Mouse (Mus musculus): ENCODE results near the gene Ccdc102a.

Gene Ccdc102a

GRCm38 (mm10) chr8:94917851-94918495, at the start of gene Ccdc102a:
Ccdc102a (minus strand) TSS chr8:94918098.
- in situ Hi-C loops (cut with MboI; ENCODE audit: low sequenced_read_pairs) = no loop called here

- in situ Hi-C loops (cut with MboI; ENCODE audit: low sequenced_read_pairs) = no loop called here
Measured at GRCm38 (mm10) chr8:94967554-94967953, 49.7 kb upstream of the Ccdc102a start.

GRCm38 (mm10) chr8:94967071-94967470, 49.2 kb upstream of the Ccdc102a start:
- in situ Hi-C loops (cut with MboI; ENCODE audit: low sequenced_read_pairs) = no loop called here

GRCm38 (mm10) chr8:94966578-94966977, 48.7 kb upstream of the Ccdc102a start:
- in situ Hi-C loops (cut with MboI; ENCODE audit: low sequenced_read_pairs) = no loop called here

GRCm38 (mm10) chr8:94964828-94965227, 46.9 kb upstream of the Ccdc102a start:
- in situ Hi-C loops (cut with MboI; ENCODE audit: low sequenced_read_pairs) = no loop called here

DNA sequence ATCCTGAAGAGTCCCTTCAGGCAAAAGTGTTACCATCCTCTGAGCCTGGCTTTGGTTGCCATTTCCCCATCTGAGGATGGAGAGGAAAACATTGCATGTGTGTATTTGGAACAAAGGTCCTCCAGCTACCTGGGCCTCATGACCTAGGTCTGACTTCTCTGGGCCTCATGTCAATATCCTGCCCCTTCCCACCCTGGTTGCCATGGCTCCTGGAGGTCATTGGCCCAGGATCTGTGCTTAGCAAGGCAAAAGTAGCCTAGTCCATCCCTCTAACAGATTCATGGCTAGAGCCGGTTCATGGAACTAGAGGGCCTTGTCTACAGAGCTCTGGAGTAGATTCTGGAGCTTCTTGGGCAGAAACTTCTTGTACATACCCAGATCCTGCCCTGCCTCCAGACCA, 44.3 kb upstream of the Ccdc102a start:
- in situ Hi-C loops (cut with MboI; ENCODE audit: low sequenced_read_pairs) = no loop called here

DNA sequence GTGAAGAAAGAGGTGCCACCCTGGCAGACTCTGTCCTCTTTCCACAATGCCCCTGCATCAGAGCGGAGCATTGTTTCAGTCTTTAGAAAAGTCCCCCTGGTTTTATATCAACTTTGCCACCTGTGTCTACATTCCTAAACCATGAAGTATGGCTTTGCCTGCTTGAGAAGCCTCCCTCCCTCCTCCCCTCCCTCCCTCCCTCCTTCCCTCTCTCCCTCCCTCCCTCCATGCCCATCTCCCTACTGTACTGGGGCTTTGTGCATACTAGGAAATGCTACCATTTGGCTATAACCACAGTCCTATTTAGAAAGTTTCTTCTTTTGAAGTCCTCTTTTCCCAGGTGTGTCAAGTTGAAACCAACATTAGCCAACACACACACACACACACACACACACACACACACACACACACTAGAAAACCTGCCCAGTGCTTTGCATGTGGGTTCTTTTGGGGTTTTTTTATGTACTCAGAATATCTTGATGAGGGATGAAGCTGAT, 38.2 kb upstream of the Ccdc102a start:
- in situ Hi-C loops (cut with MboI; ENCODE audit: low sequenced_read_pairs) = no loop called here

DNA sequence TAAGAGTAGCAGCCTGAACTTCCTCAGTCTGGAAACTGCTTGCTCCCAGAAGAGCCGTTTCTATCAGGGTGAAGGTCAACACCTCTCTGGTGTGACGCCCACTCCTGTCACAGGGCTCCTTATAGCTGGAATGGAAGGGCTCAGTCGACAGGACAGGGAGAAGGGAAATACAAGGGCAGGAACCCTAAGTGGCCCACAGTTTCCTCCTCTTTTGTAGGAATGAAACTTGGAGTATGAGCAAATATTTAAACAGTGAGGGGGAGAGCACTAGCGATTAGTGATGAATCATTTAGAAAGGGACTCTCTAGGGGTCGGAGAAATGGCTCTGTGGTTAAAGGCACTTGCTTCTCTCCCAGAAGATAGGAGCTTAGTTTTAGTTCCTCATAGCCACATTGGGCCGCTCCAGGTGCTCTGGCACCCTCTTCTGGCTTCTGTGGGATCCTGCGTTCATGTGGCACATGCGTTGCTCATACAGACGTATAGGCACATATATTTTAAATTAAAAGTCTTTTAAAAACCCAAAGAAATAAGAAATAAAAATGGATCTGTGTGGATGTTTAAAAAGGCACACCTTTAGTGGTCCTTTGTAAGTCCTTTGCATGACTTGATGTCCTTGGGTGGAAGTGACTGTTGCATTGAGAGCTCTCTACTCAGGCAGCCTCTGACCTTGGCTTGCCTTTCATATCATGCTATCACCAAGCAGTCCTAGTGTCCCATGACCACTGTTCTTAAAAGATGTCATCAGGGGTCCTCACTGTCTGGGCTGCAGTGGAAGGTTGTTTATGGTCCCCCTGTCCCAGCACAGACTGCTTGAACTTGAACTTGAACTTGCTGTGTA, 37.2 kb upstream of the Ccdc102a start:
- in situ Hi-C loops (cut with MboI; ENCODE audit: low sequenced_read_pairs) = loop anchor here (5.0 kb wide), 1 partner anchor 52 kb away; no protein-coding TSS in a partner anchor

DNA sequence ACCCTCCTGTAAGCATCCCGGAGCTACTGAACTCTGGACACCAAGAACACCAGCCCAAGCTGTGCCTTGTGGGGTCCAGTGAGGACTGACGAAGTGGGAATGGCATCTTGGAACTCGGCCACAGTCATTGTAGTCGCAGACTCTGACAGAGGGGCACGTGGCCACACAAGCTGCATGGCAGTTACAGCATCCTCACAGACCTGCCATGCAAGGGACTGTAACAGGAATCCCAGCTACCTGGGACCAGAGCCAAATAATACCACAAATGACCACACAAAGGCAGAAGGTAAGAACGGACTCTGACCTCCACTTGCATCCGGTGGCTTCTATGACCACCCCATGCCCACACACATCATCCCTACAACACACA, 36.5 kb upstream of the Ccdc102a start:
- in situ Hi-C loops (cut with MboI; ENCODE audit: low sequenced_read_pairs) = loop anchor here (5.0 kb wide), 1 partner anchor 53 kb away; no protein-coding TSS in a partner anchor

GRCm38 (mm10) chr8:94953624-94954367, 35.9 kb upstream of the Ccdc102a start:
- in situ Hi-C loops (cut with MboI; ENCODE audit: low sequenced_read_pairs) = loop anchor here (5.0 kb wide), 1 partner anchor 54 kb away; no protein-coding TSS in a partner anchor

DNA sequence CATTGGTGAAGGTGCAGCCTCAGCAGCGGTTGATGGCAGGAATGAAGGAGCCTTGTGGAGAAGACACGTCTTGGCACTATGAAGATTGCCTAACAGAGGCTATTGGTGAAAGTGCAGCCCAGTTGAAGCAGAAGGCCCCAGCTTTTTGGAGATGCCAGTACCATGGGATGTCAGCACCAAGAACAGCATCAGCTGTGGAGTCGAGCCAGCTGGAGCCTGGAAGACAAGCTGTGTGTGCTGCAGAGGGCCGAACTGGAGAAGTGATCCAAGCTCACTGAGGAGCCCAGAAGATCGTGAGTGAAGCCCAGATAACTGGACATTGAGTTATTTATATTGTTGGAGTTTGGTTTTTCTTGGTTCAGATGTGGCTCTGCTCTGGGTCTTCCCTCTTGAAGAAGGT, 34.2 kb upstream of the Ccdc102a start:
- in situ Hi-C loops (cut with MboI; ENCODE audit: low sequenced_read_pairs) = loop anchor here (5.0 kb wide), 1 partner anchor 55 kb away; no protein-coding TSS in a partner anchor

GRCm38 (mm10) chr8:94950458-94950857, 32.6 kb upstream of the Ccdc102a start:
- in situ Hi-C loops (cut with MboI; ENCODE audit: low sequenced_read_pairs) = loop anchor here (5.0 kb wide), 1 partner anchor 57 kb away; no protein-coding TSS in a partner anchor

DNA sequence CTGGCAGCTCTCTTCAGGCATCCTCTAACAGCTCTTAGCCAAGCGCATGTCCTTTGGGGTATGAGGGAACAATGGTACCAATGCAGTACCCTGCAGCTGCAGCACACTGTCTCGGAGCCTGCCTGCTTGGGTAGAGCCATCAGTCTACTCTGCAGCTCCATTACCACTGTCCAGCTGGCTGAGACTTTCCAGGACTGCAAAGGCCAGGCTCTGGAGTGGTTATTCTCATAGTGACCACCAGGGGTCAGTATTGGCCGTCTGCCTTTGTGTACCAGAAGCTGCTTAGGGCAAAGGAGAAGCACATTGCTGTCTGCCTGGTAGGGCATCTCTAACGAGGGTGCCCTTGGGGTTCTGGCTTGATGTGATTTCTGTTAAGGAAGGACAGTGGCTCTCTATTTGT, 32.1 kb upstream of the Ccdc102a start:
- in situ Hi-C loops (cut with MboI; ENCODE audit: low sequenced_read_pairs) = loop anchor here (5.0 kb wide), 1 partner anchor 57 kb away; no protein-coding TSS in a partner anchor

DNA sequence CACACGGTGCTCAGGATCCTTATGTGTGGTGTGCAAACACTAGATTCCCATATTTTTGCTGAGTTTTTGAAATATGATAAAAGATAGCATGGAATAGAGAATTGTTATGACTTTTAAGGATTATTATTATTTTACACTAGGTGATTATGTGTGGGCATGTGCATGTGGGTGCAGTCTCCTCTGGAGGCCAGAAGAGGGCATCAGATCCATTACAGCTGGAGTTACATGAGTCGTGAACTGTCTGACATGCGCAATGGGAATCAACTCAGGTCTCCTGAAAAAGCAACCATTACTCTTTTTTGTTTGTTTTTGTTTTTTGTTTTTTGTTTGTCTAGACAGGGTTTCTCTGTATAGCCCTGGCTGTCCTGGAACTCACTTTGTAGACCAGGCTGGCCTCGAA, 31.1 kb upstream of the Ccdc102a start:
- in situ Hi-C loops (cut with MboI; ENCODE audit: low sequenced_read_pairs) = no loop called here

DNA sequence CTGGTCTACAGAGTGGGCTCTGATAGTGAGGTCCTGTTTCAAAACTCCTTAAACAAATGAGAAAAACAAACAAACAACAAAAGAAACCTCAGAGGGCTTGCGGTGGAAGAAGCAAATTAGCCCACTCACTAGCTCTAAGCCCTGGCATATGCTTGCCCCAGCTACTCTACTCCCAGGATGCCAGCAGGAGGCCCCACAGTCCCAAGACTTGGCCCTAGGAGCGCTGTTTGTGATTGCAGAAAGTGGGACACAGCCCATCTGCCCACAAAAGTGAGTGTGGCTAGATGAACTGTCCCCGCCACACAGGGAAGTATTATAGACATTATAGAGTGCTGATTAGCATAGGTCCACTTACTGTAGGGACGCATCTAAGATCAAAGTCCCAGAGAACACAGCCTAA, 30.5 kb upstream of the Ccdc102a start:
- in situ Hi-C loops (cut with MboI; ENCODE audit: low sequenced_read_pairs) = no loop called here

DNA sequence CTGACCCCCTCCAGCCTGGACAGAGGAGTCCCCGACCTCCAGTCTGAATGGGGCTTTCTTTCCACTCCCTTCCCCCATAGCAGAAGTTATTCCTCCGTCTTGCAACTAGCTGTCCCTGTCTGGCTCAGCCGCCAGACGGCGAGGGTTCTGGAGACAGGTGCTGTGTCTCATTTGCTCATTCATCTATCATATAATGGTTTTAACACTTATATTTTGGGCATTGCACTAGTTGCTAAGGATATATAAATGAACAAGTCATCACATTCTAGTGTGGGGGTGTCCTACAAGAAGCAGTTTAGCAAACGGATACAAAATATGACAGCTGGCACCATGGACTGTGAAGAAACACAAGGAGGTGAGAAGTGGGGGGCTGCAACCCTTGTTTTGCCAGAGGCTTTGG, 27.3 kb upstream of the Ccdc102a start:
- in situ Hi-C loops (cut with MboI; ENCODE audit: low sequenced_read_pairs) = no loop called here

GRCm38 (mm10) chr8:94942566-94942965, 24.7 kb upstream of the Ccdc102a start:
- in situ Hi-C loops (cut with MboI; ENCODE audit: low sequenced_read_pairs) = no loop called here

- in situ Hi-C loops (cut with MboI; ENCODE audit: low sequenced_read_pairs) = no loop called here
Measured at GRCm38 (mm10) chr8:94935172-94935571, 17.3 kb upstream of the Ccdc102a start.

- in situ Hi-C loops (cut with MboI; ENCODE audit: low sequenced_read_pairs) = no loop called here
Measured at GRCm38 (mm10) chr8:94933918-94934317, 16.0 kb upstream of the Ccdc102a start.

DNA sequence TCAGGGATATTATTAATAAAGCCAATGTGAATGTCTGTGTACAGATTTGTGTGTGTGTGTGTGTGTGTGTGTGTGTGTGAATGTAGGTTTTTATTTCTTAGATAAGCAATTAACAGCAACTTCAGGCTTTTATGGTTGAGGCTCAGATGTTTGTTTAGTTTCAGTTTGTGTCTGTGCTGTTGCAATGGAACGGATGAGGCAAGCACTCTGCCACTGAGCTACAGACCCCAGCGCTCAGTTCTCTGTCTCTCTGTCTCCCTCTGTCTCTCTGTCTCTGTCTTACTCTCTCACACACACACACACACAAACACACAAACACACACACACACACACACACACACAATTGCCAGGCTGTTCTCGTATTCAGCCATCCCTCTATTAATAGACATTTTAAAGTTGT, 10.3 kb upstream of the Ccdc102a start:
- in situ Hi-C loops (cut with MboI; ENCODE audit: low sequenced_read_pairs) = no loop called here

GRCm38 (mm10) chr8:94923405-94923804, 5.5 kb upstream of the Ccdc102a start, which contains the start of gene Adgrg5:
Adgrg5 (plus strand) TSS chr8:94923694.
- in situ Hi-C loops (cut with MboI; ENCODE audit: low sequenced_read_pairs) = no loop called here

All from CH12F3 (cell line).